Mouse (Mus musculus): ENCODE measurements around the gene Tesk2. TPM values are rescaled to one million over a fixed set of nuclear protein-coding genes. Genes with fewer than 3 reads are reported as not detected.
"Not testable (repeated sequence)": the region's sequence is repeated elsewhere in the genome, so short reads cannot be mapped to it uniquely, and the experiment has no call there.

Gene Tesk2
- total RNA-seq (2017) = 1.8 and 4.9 TPM in 2 replicates

- peak; percentile 98 for ATAC-seq (replicated peaks; ENCODE audit: low read depth, poor library complexity, severe bottlenecking)
Observed at GRCm38 (mm10) chr4:116720343-116721097, at the start of gene Tesk2. TSS of gene Tesk2 (plus strand) at chr4:116720948.

GRCm38 (mm10) chr4:116672785-116673184 is 48.0 kb upstream of the Tesk2 start:
- ATAC-seq (replicated peaks; ENCODE audit: low read depth, poor library complexity, severe bottlenecking) = peak; percentile 83

GRCm38 (mm10) chr4:116674761-116675160 is 46.0 kb upstream of the Tesk2 start:
- not testable (repeated sequence) for ATAC-seq (replicated peaks; ENCODE audit: low read depth, poor library complexity, severe bottlenecking)

GRCm38 (mm10) chr4:116676027-116676426 is 44.7 kb upstream of the Tesk2 start:
- ATAC-seq (replicated peaks; ENCODE audit: low read depth, poor library complexity, severe bottlenecking) = no peak

- no peak for ATAC-seq (replicated peaks; ENCODE audit: low read depth, poor library complexity, severe bottlenecking)
Observed at GRCm38 (mm10) chr4:116677808-116678207, 42.9 kb upstream of the Tesk2 start.

GRCm38 (mm10) chr4:116679141-116679540 is 41.6 kb upstream of the Tesk2 start:
- ATAC-seq (replicated peaks; ENCODE audit: low read depth, poor library complexity, severe bottlenecking) = no peak

GRCm38 (mm10) chr4:116680521-116680920 is 40.2 kb upstream of the Tesk2 start:
- ATAC-seq (replicated peaks; ENCODE audit: low read depth, poor library complexity, severe bottlenecking) = not testable (repeated sequence)

GRCm38 (mm10) chr4:116683957-116684356 is 36.8 kb upstream of the Tesk2 start:
- ATAC-seq (replicated peaks; ENCODE audit: low read depth, poor library complexity, severe bottlenecking) = no peak

- ATAC-seq (replicated peaks; ENCODE audit: low read depth, poor library complexity, severe bottlenecking) = no peak
Observed at GRCm38 (mm10) chr4:116684665-116685064, 36.1 kb upstream of the Tesk2 start.

- ATAC-seq (replicated peaks; ENCODE audit: low read depth, poor library complexity, severe bottlenecking) = peak; percentile 85
Observed at GRCm38 (mm10) chr4:116685402-116686061, 35.2 kb upstream of the Tesk2 start, which contains the start of gene Prdx1. TSS of gene Prdx1 (plus strand) at chr4:116685544.

GRCm38 (mm10) chr4:116687041-116687440 is 33.7 kb upstream of the Tesk2 start:
- ATAC-seq (replicated peaks; ENCODE audit: low read depth, poor library complexity, severe bottlenecking) = no peak

GRCm38 (mm10) chr4:116689309-116689876 is 31.4 kb upstream of the Tesk2 start:
- no peak for ATAC-seq (replicated peaks; ENCODE audit: low read depth, poor library complexity, severe bottlenecking)

- no peak for ATAC-seq (replicated peaks; ENCODE audit: low read depth, poor library complexity, severe bottlenecking)
Observed at GRCm38 (mm10) chr4:116692146-116692545, 28.6 kb upstream of the Tesk2 start.

- ATAC-seq (replicated peaks; ENCODE audit: low read depth, poor library complexity, severe bottlenecking) = no peak
Observed at GRCm38 (mm10) chr4:116693785-116694184, 27.0 kb upstream of the Tesk2 start.

GRCm38 (mm10) chr4:116698693-116699342 is 21.9 kb upstream of the Tesk2 start:
- ATAC-seq (replicated peaks; ENCODE audit: low read depth, poor library complexity, severe bottlenecking) = no peak

- ATAC-seq (replicated peaks; ENCODE audit: low read depth, poor library complexity, severe bottlenecking) = no peak
Observed at GRCm38 (mm10) chr4:116700964-116701363, 19.8 kb upstream of the Tesk2 start.

GRCm38 (mm10) chr4:116703804-116704203 is 16.9 kb upstream of the Tesk2 start:
- ATAC-seq (replicated peaks; ENCODE audit: low read depth, poor library complexity, severe bottlenecking) = no peak; the same call in 1 of the 2 replicates

GRCm38 (mm10) chr4:116707666-116708065 is 13.1 kb upstream of the Tesk2 start:
- 0 out of 2 replicates have a peak, but pooled peaks have one; percentile 1 for ATAC-seq (replicated peaks; ENCODE audit: low read depth, poor library complexity, severe bottlenecking)

GRCm38 (mm10) chr4:116708201-116708764 is 12.5 kb upstream of the Tesk2 start, which contains the start of the genes Mmachc and Ccdc163:
TSS of gene Mmachc (minus strand) at chr4:116708406.
TSS of gene Ccdc163 (plus strand) at chr4:116708509.
- ATAC-seq (replicated peaks; ENCODE audit: low read depth, poor library complexity, severe bottlenecking) = peak; percentile 97
